Mouse (Mus musculus) adrenal gland, postnatal 10 days (tissue): ENCODE data around the gene Lmbr1. TPM values are rescaled to one million over a fixed set of nuclear protein-coding genes. Genes with fewer than 3 reads are reported as not detected.

Experiments
- DNase-seq: peaks from one replicate; pipeline ENCODE4 v3.0.0; 2021; ENCODE audit warnings: mixed read lengths
- microRNA-seq: library from miRNA; unstranded; fragments of <30 nt; microRNA quantifications from one replicate; pipeline ENCODE4 v1.2.0, GENCODE M21; 2021
- total RNA-seq, 2 experiments: library from RNA; stranded (reverse); gene quantifications; 2 replicates each; pipeline ENCODE4 v1.2.3; 2021

Lmbr1 gene
- total RNA-seq, 2 experiments from 2014 or later, result 11.3 to 11.4 TPM

- DNase-seq, result no peak
These were observed 124.3 kb downstream of the Lmbr1 start for GRCm38 (mm10) chr5:29253876-29254275.

- DNase-seq, result no peak
These were observed 126.7 kb downstream of the Lmbr1 start for GRCm38 (mm10) chr5:29251496-29251873.

DNA sequence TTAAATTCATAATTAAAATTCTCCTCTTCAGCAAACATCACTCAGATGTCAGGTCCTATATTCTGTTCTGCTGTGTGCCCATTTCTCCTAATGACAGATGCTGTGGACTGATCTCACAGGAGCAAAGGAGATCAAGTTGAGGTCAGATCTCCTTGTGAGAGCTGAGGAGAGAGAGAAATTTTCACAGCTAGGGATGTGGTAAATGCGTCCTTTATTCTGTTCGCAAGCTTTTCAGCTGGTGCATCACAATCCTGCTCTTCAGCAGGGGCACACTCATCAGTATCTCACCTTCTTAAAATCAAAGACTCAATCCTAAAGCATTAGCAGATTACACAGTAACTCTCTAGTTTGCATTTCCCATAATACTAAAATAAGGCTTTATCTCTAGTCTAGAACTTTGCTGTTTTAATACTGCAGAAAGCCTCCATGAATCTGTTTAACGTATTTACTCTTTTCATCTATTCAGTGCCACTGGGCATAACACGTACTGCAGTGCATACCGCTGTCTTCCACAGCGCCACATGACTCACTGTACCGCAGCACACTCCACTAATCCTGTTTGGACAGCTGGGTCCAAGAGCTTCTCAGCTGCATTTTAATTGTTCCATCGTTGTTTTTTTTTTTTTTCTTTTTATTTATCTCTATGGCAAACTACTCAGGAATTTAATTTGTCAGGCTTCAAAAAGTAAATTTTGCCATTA, 127.2 kb downstream of the Lmbr1 start:
- DNase-seq, result no peak

GRCm38 (mm10) chr5:29244769-29245168, 133.4 kb downstream of the Lmbr1 start:
- DNase-seq, result no peak

DNA sequence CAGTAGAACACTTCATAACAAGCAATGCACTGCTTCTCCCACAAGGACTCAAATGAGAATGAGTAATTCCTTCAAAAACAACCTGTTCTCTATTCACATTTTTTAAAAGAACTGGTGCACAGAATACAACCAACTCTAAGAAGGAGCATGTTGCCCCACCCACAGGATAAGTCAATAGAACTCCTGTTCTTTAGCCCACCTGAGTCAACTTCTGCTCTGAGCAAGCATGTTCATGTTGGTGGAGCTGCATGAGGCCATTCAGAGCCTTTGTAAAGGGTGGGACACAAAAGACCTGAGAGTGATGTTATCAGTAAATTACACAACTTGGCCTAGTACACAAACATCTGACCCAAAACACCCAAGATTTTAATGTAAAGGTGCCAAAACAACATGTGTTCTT, 139.8 kb downstream of the Lmbr1 start:
- no peak for DNase-seq

- DNase-seq, result no peak
These were observed 147.7 kb downstream of the Lmbr1 start for GRCm38 (mm10) chr5:29230481-29230880.

GRCm38 (mm10) chr5:29224089-29224488, 154.1 kb downstream of the Lmbr1 start:
- no peak for DNase-seq

DNA sequence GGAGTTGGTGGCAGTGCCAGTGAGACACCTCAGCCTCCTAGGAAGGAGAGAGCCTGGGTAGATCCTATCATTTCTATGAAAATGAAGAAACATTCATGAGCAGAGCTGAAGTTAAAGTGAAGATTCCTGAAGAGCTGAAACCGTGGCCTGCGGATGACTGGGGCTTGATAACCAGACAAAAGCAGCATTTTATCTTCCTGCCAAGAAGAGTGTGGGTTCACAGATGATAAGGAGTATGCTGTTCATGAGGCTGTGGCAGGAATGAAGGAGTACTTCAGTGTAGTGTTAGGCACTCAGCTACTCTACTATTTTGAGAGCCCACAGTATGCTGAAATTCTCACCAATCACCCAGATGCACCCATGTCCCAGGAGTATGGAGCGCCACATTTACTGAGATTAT, 160.2 kb downstream of the Lmbr1 start:
- no peak for DNase-seq

GRCm38 (mm10) chr5:29211980-29212555, 166.1 kb downstream of the Lmbr1 start:
- no peak for DNase-seq

- no peak for DNase-seq
These were observed 172.5 kb downstream of the Lmbr1 start for GRCm38 (mm10) chr5:29205690-29206089.

DNA sequence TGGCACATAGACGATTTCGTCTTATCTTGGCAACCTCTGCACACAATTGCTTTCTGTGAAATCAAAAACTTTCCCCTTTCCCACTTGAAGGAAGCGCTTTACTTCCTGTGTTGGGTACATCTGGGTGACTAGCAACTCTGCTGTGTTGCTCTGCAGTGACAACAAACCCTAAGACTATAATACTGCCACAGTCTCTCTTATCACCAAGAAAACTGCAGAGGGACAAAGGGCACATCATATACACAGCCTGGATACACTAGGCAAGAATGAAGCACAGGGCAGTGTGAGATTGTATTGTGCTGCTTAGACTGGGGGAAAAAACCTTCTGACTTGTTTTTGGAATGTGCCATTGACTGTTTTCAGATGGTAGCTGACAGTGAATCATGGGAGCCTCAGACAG, 178.3 kb downstream of the Lmbr1 start:
- no peak for DNase-seq

- DNase-seq, result no peak
These were observed 179.2 kb downstream of the Lmbr1 start for GRCm38 (mm10) chr5:29198960-29199488.

DNA sequence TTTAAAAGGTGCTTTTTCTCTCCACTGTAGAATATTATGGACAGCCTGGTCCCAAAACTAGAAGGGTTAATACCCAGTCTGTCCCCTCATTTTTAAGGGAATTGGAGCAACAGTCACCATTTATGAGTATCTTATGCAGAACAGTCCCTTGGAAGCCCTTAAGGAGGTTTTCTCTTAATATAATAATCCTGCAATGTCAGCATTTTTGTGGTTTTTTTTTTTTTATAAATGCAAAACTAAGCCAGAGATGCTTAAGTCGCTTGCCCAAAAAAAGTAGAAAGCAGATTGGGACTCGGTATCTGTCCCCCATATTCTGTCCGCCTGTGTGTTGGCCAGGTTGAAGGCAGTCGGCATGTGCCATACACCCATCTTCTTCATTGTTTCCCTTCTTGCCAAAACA, 181.0 kb downstream of the Lmbr1 start:
- no peak for DNase-seq

- DNase-seq, result no peak
These were observed 181.9 kb downstream of the Lmbr1 start for GRCm38 (mm10) chr5:29196264-29196658.

DNA sequence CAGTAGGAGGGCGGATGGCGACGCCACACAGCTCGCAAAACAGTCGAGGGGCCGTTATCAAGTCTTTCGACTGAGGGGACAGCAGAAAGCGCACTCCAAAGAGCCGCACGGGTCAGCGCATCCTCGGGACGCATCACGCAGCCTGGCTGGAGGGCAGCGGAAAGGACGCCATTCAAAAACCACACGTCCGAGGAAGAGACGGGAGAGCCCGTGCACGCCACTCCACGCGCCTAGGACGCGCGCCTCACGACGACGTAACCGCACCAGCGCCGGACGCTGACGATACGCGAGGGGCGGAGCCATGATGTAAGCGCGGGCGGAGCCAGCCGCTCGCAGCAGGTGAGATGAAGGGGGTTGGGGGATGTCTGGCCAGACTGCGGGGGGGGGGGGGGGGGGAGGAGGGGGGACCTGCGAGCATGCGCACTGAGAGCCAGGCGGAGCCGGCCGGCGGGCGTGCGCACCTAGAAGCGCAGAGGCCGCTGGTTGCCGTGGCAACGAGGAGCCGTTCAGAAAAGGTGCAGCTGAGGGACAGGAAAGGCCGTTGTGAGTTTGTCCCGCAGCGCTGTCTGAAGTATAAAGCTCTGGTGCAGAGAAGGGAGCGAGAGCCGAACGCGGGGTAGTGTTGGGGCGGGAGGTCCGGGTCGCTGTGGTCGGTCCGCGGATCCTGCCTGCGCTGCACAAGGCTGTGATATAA, 182.5 kb downstream of the Lmbr1 start, which contains the start of gene Rnf32:
Rnf32 (plus strand) TSS at position 423 of the 694 bp plus-strand sequence.
- peak; percentile 91 for DNase-seq

DNA sequence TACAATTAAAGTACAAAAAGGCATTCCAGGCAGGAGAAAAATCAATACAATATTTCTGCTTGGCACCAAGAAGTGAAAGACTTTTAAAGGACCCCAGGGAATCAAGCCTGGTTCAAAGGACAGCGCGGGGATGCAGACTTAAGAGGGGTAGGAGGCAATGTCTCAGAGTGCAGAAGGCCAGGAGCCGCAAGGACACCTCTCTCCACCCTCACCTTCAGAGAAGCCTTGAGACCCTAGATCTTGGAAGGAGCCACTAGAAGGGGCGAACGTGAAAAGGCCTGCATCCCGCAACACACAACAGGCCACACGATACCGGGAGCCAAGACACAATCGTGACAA, 183.0 kb downstream of the Lmbr1 start:
- no peak for DNase-seq

GRCm38 (mm10) chr5:29186798-29187197, 191.4 kb downstream of the Lmbr1 start:
- DNase-seq, result no peak

Small RNAs within 50 kb of the gene (microRNA-seq; reads per million reads assigned to microRNA genes)
- gene Gm23801, result not detected

Other genes with a start within 250 kb of the Lmbr1 start
- 1 to 10 TPM; 2.3 to 5.9 TPM for gene Rnf32, start 182.4 kb downstream of the Lmbr1 start, total RNA-seq
- gene Nom1, start 56.3 kb upstream of the Lmbr1 start, total RNA-seq, result 10 to 100 TPM; 28.8 to 30.4 TPM
- not detected for gene Mnx1, start 100.1 kb upstream of the Lmbr1 start, total RNA-seq
- gene Ube3c, start 190.9 kb upstream of the Lmbr1 start, total RNA-seq, result 10 to 100 TPM; 43.1 to 48.6 TPM